Mouse (Mus musculus) hindbrain, embryonic 10.5 days (tissue): ENCODE results near the gene Styxl1. TPM values are rescaled to one million over a fixed set of nuclear protein-coding genes. Genes with fewer than 3 reads are reported as not detected.

Source experiments
- DNase-seq: peaks from one replicate; pipeline ENCODE4 v3.0.0-alpha.2; 2017; ENCODE audit warnings: low spot score
- H3K27ac ChIP-seq: fragments of 300-500 bp; sonication (generic); 2 replicates; pipeline ENCODE4 v1.5.1; 2016; ENCODE audit warnings: mild to moderate bottlenecking, moderate library complexity
- H3K27me3 ChIP-seq: fragments of 300-500 bp; sonication (generic); 2 replicates; pipeline ENCODE4 v1.6.1; 2016; ENCODE audit warnings: mild to moderate bottlenecking; ENCODE audit not compliant: poor library complexity, insufficient read depth, severe bottlenecking
- H3K36me3 ChIP-seq: fragments of 300-500 bp; sonication (generic); 2 replicates; pipeline ENCODE4 v1.6.1; 2016; ENCODE audit warnings: mild to moderate bottlenecking, moderate library complexity
- H3K4me1 ChIP-seq: fragments of 300-500 bp; sonication (generic); replicated peaks from 2 replicates; pipeline ENCODE4 v1.6.1; 2016; ENCODE audit warnings: mild to moderate bottlenecking
- H3K4me3 ChIP-seq: fragments of 300-500 bp; sonication (generic); 2 replicates; pipeline ENCODE4 v1.5.1; 2016; ENCODE audit warnings: mild to moderate bottlenecking, moderate library complexity
- H3K9me3 ChIP-seq: fragments of 300-500 bp; sonication (generic); 2 replicates; pipeline ENCODE4 v1.6.1; 2016; ENCODE audit warnings: mild to moderate bottlenecking, moderate library complexity
- WGBS: fragments of 180-500 bp; shearing (Covaris S2); methylation state at CpG from one replicate; pipeline ENCODE4 v1.1.7; 2016; 5-methylcytosine and 5-hydroxymethylcytosine counted together
- polyA plus RNA-seq: library from polyadenylated mRNA; unstranded; fragments of >200 nt; fragmentation: Nextera tagmentation; extraction: Ambion mirVana; gene quantifications from 2 replicates; pipeline ENCODE4 v1.2.1, GENCODE M21; 2016

Styxl1 gene
- polyA plus RNA-seq, 1 experiment from 2014 or later = 0.43 TPM

- peaks cover 81% of the 10 kb centered on the region for H3K36me3 ChIP-seq
- no peaks in the 10 kb centered on the region for H3K4me1 ChIP-seq
These were observed 74.8 kb downstream of the Styxl1 start for GRCm38 (mm10) chr5:135703431-135703830.

GRCm38 (mm10) chr5:135702682-135703192 is 75.4 kb downstream of the Styxl1 start:
- DNase-seq = no peak
- Histone ChIP-seq H3K4me1 (no peaks in the 10 kb centered on the region), H3K36me3 (peaks cover 81% of the 10 kb centered on the region), H3K4me3 (no peak overlapping the region), H3K27ac (no peak overlapping the region), H3K27me3 (no peaks in the 10 kb centered on the region), H3K9me3 (no peaks in the 10 kb centered on the region)
- WGBS = 78% methylated on average over 15 of the region's 15 CpGs

More at GRCm38 (mm10) chr5:135703431-135703830, 74.8 kb downstream of the Styxl1 start:
- no peak for DNase-seq
- Histone ChIP-seq H3K27me3 (no peaks in the 10 kb centered on the region), H3K4me3 (no peak overlapping the region), H3K9me3 (no peaks in the 10 kb centered on the region), H3K27ac (no peak overlapping the region)
- WGBS = 95% methylated on average over 7 of the region's 7 CpGs

GRCm38 (mm10) chr5:135702190-135702589 is 76.0 kb downstream of the Styxl1 start:
- Histone ChIP-seq H3K36me3 (peaks cover 76% of the 10 kb centered on the region), H3K9me3 (no peaks in the 10 kb centered on the region), H3K27ac (no peak overlapping the region), H3K27me3 (no peaks in the 10 kb centered on the region), H3K4me1 (no peaks in the 10 kb centered on the region), H3K4me3 (no peak overlapping the region)
- no peak for DNase-seq
- WGBS = 94% methylated on average over 6 of the region's 6 CpGs

GRCm38 (mm10) chr5:135701601-135702000 is 76.6 kb downstream of the Styxl1 start:
- DNase-seq = no peak
- Histone ChIP-seq H3K27ac (no peak overlapping the region), H3K9me3 (no peaks in the 10 kb centered on the region), H3K27me3 (no peaks in the 10 kb centered on the region), H3K36me3 (peaks cover 71% of the 10 kb centered on the region), H3K4me3 (no peak overlapping the region), H3K4me1 (no peaks in the 10 kb centered on the region)
- WGBS = 95% methylated on average over 4 of the region's 4 CpGs

GRCm38 (mm10) chr5:135697711-135698111 is 80.5 kb downstream of the Styxl1 start:
- DNase-seq = no peak
- no peaks in the 10 kb centered on the region for H3K9me3 ChIP-seq
- no peak overlapping the region for H3K27ac ChIP-seq
- H3K4me1 ChIP-seq = peaks cover 11% of the 10 kb centered on the region; the same call in 1 of the 2 replicates
- WGBS = 92% methylated on average over 5 of the region's 5 CpGs
- H3K4me3 ChIP-seq = no peak overlapping the region
- peaks cover 50% of the 10 kb centered on the region for H3K36me3 ChIP-seq
- no peaks in the 10 kb centered on the region for H3K27me3 ChIP-seq

Other genes with a start within 250 kb of the Styxl1 start
- 51.3 and 65.6 TPM in 2 replicates for gene Hip1, start 233.3 kb downstream of the Styxl1 start, polyA plus RNA-seq
- gene Ccl26, start 214.8 kb downstream of the Styxl1 start, polyA plus RNA-seq = not detected in 2 replicates
- 1.1 and 1.9 TPM in 2 replicates for gene Ccl24, start 205.3 kb downstream of the Styxl1 start, polyA plus RNA-seq
- 54.9 and 65.6 TPM in 2 replicates for gene Rhbdd2, start 145.8 kb downstream of the Styxl1 start, polyA plus RNA-seq
- 105 and 106 TPM in 2 replicates for gene Por, start 108.4 kb downstream of the Styxl1 start, polyA plus RNA-seq
- 67.0 and 74.3 TPM in 2 replicates for gene Tmem120a, start 33.9 kb downstream of the Styxl1 start, polyA plus RNA-seq
- 609 and 683 TPM in 2 replicates for gene Mdh2, start 95 bp upstream of the Styxl1 start, polyA plus RNA-seq
- gene Srrm3, start 28.5 kb upstream of the Styxl1 start, polyA plus RNA-seq = 18.8 and 38.5 TPM in 2 replicates
- gene Hspb1, start 109.5 kb upstream of the Styxl1 start, polyA plus RNA-seq = 10.6 and 24.0 TPM in 2 replicates
- gene Ywhag, start 156.2 kb upstream of the Styxl1 start, polyA plus RNA-seq = 274 and 348 TPM in 2 replicates
- gene Ssc4d, start 196.1 kb upstream of the Styxl1 start, polyA plus RNA-seq = 1.3 and 1.6 TPM in 2 replicates
- not detected in 2 replicates for gene Zp3, start 201.7 kb upstream of the Styxl1 start, polyA plus RNA-seq
- gene Dtx2, start 216.4 kb upstream of the Styxl1 start, polyA plus RNA-seq = 34.8 and 38.1 TPM in 2 replicates